Mouse (Mus musculus) ovary, adult 10 weeks (tissue): Measurements from ENCODE around the gene Ydjc. TPM values are rescaled to one million over a fixed set of nuclear protein-coding genes. Genes with fewer than 3 reads are reported as not detected.

Experiments
- polyA plus RNA-seq: library from polyadenylated mRNA; stranded (reverse); fragments of 350-450 nt; fragmentation: Illumina TruSeq; extraction: RNeasy Lipid Tissue Mini Kit (QIAGEN cat#74804); gene quantifications from one replicate; pipeline ENCODE4 v1.2.3, GENCODE M21; 2014

Ydjc gene
- polyA plus RNA-seq, result not detected

GRCm38 (mm10) chr16:17144339-17144738 is at the start of gene Ydjc:
Gene Ydjc (plus strand): TSS chr16:17144621.

GRCm38 (mm10) chr16:17110771-17111743 is 33.4 kb upstream of the Ydjc start, which contains the start of gene Ppil2:
Gene Ppil2 (minus strand): TSS chr16:17111257.

GRCm38 (mm10) chr16:17124871-17125520 is 19.4 kb upstream of the Ydjc start, which contains the start of gene 2610318N02Rik:
Gene 2610318N02Rik (minus strand): TSS chr16:17125167.

GRCm38 (mm10) chr16:17132089-17132905 is 12.1 kb upstream of the Ydjc start, which contains the start of gene Sdf2l1:
Gene Sdf2l1 (minus strand): TSS chr16:17132383.

GRCm38 (mm10) chr16:17146772-17147235 is 2.4 kb downstream of the Ydjc start, which contains the start of gene Ccdc116:
Gene Ccdc116 (minus strand): TSS chr16:17147229.

GRCm38 (mm10) chr16:17202549-17202948 is 58.1 kb downstream of the Ydjc start, which contains the start of gene Ube2l3:
Gene Ube2l3 (minus strand): TSS chr16:17202649.

GRCm38 (mm10) chr16:17208389-17209361 is 64.3 kb downstream of the Ydjc start, which contains the start of gene Rimbp3:
Gene Rimbp3 (plus strand): TSS chr16:17208603.

Other genes with a start within 250 kb of the Ydjc start
- gene Ppm1f, start 248.2 kb upstream of the Ydjc start, polyA plus RNA-seq, result 10.1 TPM
- gene Mapk1, start 161.2 kb upstream of the Ydjc start, polyA plus RNA-seq, result 327 TPM
- 8.2 TPM for gene Ypel1, start 74.9 kb upstream of the Ydjc start, polyA plus RNA-seq
- 169 TPM for gene Ppil2, start 33.4 kb upstream of the Ydjc start, polyA plus RNA-seq
- not detected for gene 2610318N02Rik, start 19.5 kb upstream of the Ydjc start, polyA plus RNA-seq
- 15.0 TPM for gene Sdf2l1, start 12.2 kb upstream of the Ydjc start, polyA plus RNA-seq
- 0.14 TPM for gene Ccdc116, start 2.6 kb downstream of the Ydjc start, polyA plus RNA-seq
- 248 TPM for gene Ube2l3, start 58.0 kb downstream of the Ydjc start, polyA plus RNA-seq
- gene Rimbp3, start 64.0 kb downstream of the Ydjc start, polyA plus RNA-seq, result not detected
- gene Hic2, start 89.0 kb downstream of the Ydjc start, polyA plus RNA-seq, result 1.4 TPM
- not detected for gene Tmem191c, start 131.5 kb downstream of the Ydjc start, polyA plus RNA-seq
- not detected for gene Serpind1, start 186.8 kb downstream of the Ydjc start, polyA plus RNA-seq